Mouse (Mus musculus) thymus, postnatal 0 days (tissue): ENCODE data around the gene Tshz2. TPM values are rescaled to one million over a fixed set of nuclear protein-coding genes. Genes with fewer than 3 reads are reported as not detected.

Source experiments
- DNase-seq: peaks from one replicate; pipeline ENCODE4 v3.0.0-alpha.2; 2015; ENCODE audit warnings: low spot score
- polyA plus RNA-seq: library from polyadenylated mRNA; unstranded; fragments of >200 nt; fragmentation: Nextera tagmentation; extraction: Ambion mirVana; gene quantifications from 2 replicates; pipeline ENCODE4 v1.2.1, GENCODE M21; 2015

Tshz2 gene
- polyA plus RNA-seq, 1 experiment from 2014 or later = 1.7 TPM

GRCm38 (mm10) chr2:170037346-170037745 lies 404.5 kb downstream of the Tshz2 start:
- DNase-seq = no peak

GRCm38 (mm10) chr2:170039772-170040171 lies 407.0 kb downstream of the Tshz2 start:
- no peak for DNase-seq

GRCm38 (mm10) chr2:170041101-170041500 lies 408.3 kb downstream of the Tshz2 start:
- no peak for DNase-seq

- DNase-seq = no peak
Observed at GRCm38 (mm10) chr2:170042471-170043213, 409.8 kb downstream of the Tshz2 start.

- no peak for DNase-seq
Observed at GRCm38 (mm10) chr2:170043290-170043689, 410.5 kb downstream of the Tshz2 start.

- DNase-seq = no peak
Observed at GRCm38 (mm10) chr2:170045896-170046295, 413.1 kb downstream of the Tshz2 start.

GRCm38 (mm10) chr2:170046371-170047145 lies 413.7 kb downstream of the Tshz2 start:
- DNase-seq = no peak

GRCm38 (mm10) chr2:170048831-170049230 lies 416.0 kb downstream of the Tshz2 start:
- no peak for DNase-seq

- DNase-seq = peak; percentile 17
Observed at GRCm38 (mm10) chr2:170050651-170051050, 417.8 kb downstream of the Tshz2 start.

GRCm38 (mm10) chr2:170051441-170051840 lies 418.6 kb downstream of the Tshz2 start:
- DNase-seq = no peak

GRCm38 (mm10) chr2:170054943-170055342 lies 422.1 kb downstream of the Tshz2 start:
- DNase-seq = no peak

GRCm38 (mm10) chr2:170055413-170055812 lies 422.6 kb downstream of the Tshz2 start:
- peak; percentile 72 for DNase-seq

- no peak for DNase-seq
Observed at GRCm38 (mm10) chr2:170058774-170059173, 426.0 kb downstream of the Tshz2 start.

GRCm38 (mm10) chr2:170060066-170060465 lies 427.3 kb downstream of the Tshz2 start:
- peak; percentile 56 for DNase-seq

- DNase-seq = no peak
Observed at GRCm38 (mm10) chr2:170062378-170062777, 429.6 kb downstream of the Tshz2 start.

- no peak for DNase-seq
Observed at GRCm38 (mm10) chr2:170069976-170070375, 437.2 kb downstream of the Tshz2 start.

- DNase-seq = no peak
Observed at GRCm38 (mm10) chr2:170070641-170071241, 437.9 kb downstream of the Tshz2 start.

GRCm38 (mm10) chr2:170076941-170077490 lies 444.2 kb downstream of the Tshz2 start:
- DNase-seq = no peak

- no peak for DNase-seq
Observed at GRCm38 (mm10) chr2:170078041-170078440, 445.2 kb downstream of the Tshz2 start.

- no peak for DNase-seq
Observed at GRCm38 (mm10) chr2:170078442-170079017, 445.7 kb downstream of the Tshz2 start.
